9 mouse cellular contexts compared by ENCODE assay signal in the genomic region with DNA sequence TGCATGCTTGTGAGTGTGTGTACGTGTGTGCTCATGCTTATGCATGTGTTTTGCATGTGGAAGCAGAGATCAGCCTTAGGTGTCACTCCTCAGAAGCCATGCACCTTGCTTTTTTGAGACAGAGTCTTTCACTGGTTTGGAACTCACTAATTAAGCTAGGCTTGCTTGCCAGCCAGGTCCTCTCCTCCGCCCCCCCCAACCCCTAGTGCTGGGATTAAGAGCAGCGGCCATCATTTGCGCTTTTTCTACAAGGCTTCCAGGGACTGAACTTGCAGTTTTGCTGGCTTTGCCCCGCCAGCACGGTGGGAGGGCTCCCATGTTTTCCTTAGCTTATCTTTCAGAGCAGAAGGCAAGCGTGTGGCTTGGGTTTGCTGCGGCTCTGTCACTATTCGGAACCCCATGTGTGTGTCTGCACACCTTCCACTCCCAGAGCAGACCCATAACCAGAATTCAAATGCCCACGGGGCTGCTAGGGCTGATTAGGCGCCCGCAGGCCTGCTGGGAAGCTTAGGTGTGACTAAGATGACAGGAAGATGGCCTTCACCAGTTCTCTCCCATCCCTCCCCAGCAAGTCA. TPM values are rescaled to one million over a fixed set of nuclear protein-coding genes. Genes with fewer than 3 reads are reported as not detected.
A peak's percentile ranks its signal among the peaks of the same experiment; 100 is the strongest.
DNase-seq lines count a peak whose midpoint lies in the region; ATAC-seq and TF ChIP-seq lines count a peak whose summit lies in the region.
"Had no signal": no experiment of that assay in that cellular context is flagged by ENCODE, and none has a peak within 500 bp of the region (broad histone marks: within the 10 kb centered on the region; RNA-seq: fewer than 3 reads in every experiment).

No protein-coding gene starts in this region.

- H3K4me3 ChIP-seq in midbrain, embryonic 12.5 days: peak overlapping the region; percentile 20; the same call in 1 of the 2 replicates
- no peak overlapping the region for H3K4me3 ChIP-seq in midbrain, postnatal 0 days (ENCODE audit: low read depth, low read length)
- H3K4me3 ChIP-seq in limb, embryonic 12.5 days (replicated peaks): peak overlapping the region; percentile 4; the same call in 1 of the 2 replicates
- H3K4me3 ChIP-seq in neural tube, embryonic 13.5 days: no peak overlapping the region

- no peak for ATAC-seq in midbrain, embryonic 12.5 days (ENCODE audit: low FRiP score, low read depth)
- no peak for ATAC-seq in midbrain, postnatal 0 days (ENCODE audit: low FRiP score)
- no peak for ATAC-seq in limb, embryonic 12.5 days (ENCODE audit: insufficient number of reproducible peaks, insufficient read depth, low FRiP score, low TSS enrichment, low read depth)
- ATAC-seq in neural tube, embryonic 13.5 days (ENCODE audit: low read depth): no peak

- H3K27ac ChIP-seq in midbrain, embryonic 12.5 days (replicated peaks): peak overlapping the region; percentile 49
- no peak overlapping the region for H3K27ac ChIP-seq in midbrain, postnatal 0 days (ENCODE audit: low read depth, low read length)
- H3K27ac ChIP-seq in limb, embryonic 12.5 days: peak overlapping the region; percentile 78
- no peak overlapping the region for H3K27ac ChIP-seq in neural tube, embryonic 13.5 days (replicated peaks)

- H3K4me1 ChIP-seq in midbrain, embryonic 12.5 days: peaks cover 33% of the 10 kb centered on the region
- peaks cover 3% of the 10 kb centered on the region; the same call in 1 of the 2 replicates for H3K4me1 ChIP-seq in midbrain, postnatal 0 days (ENCODE audit: insufficient read depth, low read length)
- H3K4me1 ChIP-seq in limb, embryonic 12.5 days (replicated peaks): peaks cover 31% of the 10 kb centered on the region
- peaks cover 30% of the 10 kb centered on the region for H3K4me1 ChIP-seq in neural tube, embryonic 13.5 days (replicated peaks)

- TF ChIP-seq CTCF in midbrain, postnatal 0 days (IDR thresholded peaks at IDR 0.05): no peak

- no peaks in the 10 kb centered on the region for H3K9me3 ChIP-seq in midbrain, embryonic 12.5 days
- no peaks in the 10 kb centered on the region for H3K9me3 ChIP-seq in midbrain, postnatal 0 days (ENCODE audit: low read length)
- no peaks in the 10 kb centered on the region for H3K9me3 ChIP-seq in limb, embryonic 12.5 days
- H3K9me3 ChIP-seq in neural tube, embryonic 13.5 days: no peaks in the 10 kb centered on the region

- H3K36me3 ChIP-seq in midbrain, embryonic 12.5 days: no peaks in the 10 kb centered on the region
- no peaks in the 10 kb centered on the region for H3K36me3 ChIP-seq in midbrain, postnatal 0 days (ENCODE audit: insufficient read depth, low read length)
- no peaks in the 10 kb centered on the region for H3K36me3 ChIP-seq in limb, embryonic 12.5 days
- H3K36me3 ChIP-seq in neural tube, embryonic 13.5 days: no peaks in the 10 kb centered on the region

- DNase-seq in embryo, embryonic 10.5 days (ENCODE audit: low spot score): peak; percentile 41
- no peak for DNase-seq in embryo, embryonic 10 days (ENCODE audit: low spot score)
- no peak for DNase-seq in midbrain, postnatal 0 days (ENCODE audit: low spot score)
- DNase-seq in adrenal gland, adult (ENCODE audit: inconsistent age in 2 of 2, low spot score in 1 of 2): no peak
- DNase-seq in adrenal gland, adult 2 months: no peak
- DNase-seq: cerebellum, adult 18-20 months had no signal

- peaks cover 85% of the 10 kb centered on the region for H3K27me3 ChIP-seq in midbrain, embryonic 12.5 days
- peaks cover 32% of the 10 kb centered on the region for H3K27me3 ChIP-seq in midbrain, postnatal 0 days (ENCODE audit: insufficient read depth, low read length)
- H3K27me3 ChIP-seq in limb, embryonic 12.5 days: peaks cover 10% of the 10 kb centered on the region; the same call in 1 of the 2 replicates
- peaks cover 72% of the 10 kb centered on the region for H3K27me3 ChIP-seq in neural tube, embryonic 13.5 days

- 8% methylated on average over 12 of the region's 12 CpGs for WGBS in midbrain, embryonic 12.5 days
- 18% methylated on average over 12 of the region's 12 CpGs for WGBS in midbrain, postnatal 0 days
- WGBS in limb, embryonic 12.5 days: 8% methylated on average over 12 of the region's 12 CpGs
- 15% methylated on average over 12 of the region's 12 CpGs for WGBS in neural tube, embryonic 13.5 days

- H3K4me2 ChIP-seq in midbrain, embryonic 12.5 days (replicated peaks): peak overlapping the region; percentile 35
- H3K4me2 ChIP-seq in midbrain, postnatal 0 days (ENCODE audit: low read depth, low read length, poor library complexity, severe bottlenecking): no peak overlapping the region
- peak overlapping the region; percentile 48 for H3K4me2 ChIP-seq in limb, embryonic 12.5 days
- H3K4me2 ChIP-seq in neural tube, embryonic 13.5 days: 0 out of 2 replicates have a peak overlapping the region, but pooled peaks have one; percentile 6

- no peak overlapping the region; the same call in 1 of the 2 replicates for H3K9ac ChIP-seq in midbrain, embryonic 12.5 days (replicated peaks)
- no peak overlapping the region for H3K9ac ChIP-seq in midbrain, postnatal 0 days (replicated peaks; ENCODE audit: low read length, poor library complexity, severe bottlenecking)
- no peak overlapping the region for H3K9ac ChIP-seq in limb, embryonic 12.5 days (replicated peaks)
- H3K9ac ChIP-seq in neural tube, embryonic 13.5 days: no peak overlapping the region

RNA-seq across cellular contexts. Expression of gene Gadd45g, which starts 4.8 kb away (rescaled TPM):
- polyA plus RNA-seq in midbrain, embryonic 12.5 days (2016; fragmentation: Nextera tagmentation; extraction: Ambion mirVana): 333 and 354 TPM in 2 replicates
- total RNA-seq in midbrain, postnatal 0 days (2014; rRNA removed): 7.3 and 10.3 TPM in 2 replicates
- polyA plus RNA-seq in midbrain, postnatal 0 days (2015; fragmentation: Nextera tagmentation; extraction: Ambion mirVana): 20.4 and 23.3 TPM in 2 replicates
- 35.6 and 36.2 TPM in 2 replicates for polyA plus RNA-seq in limb, embryonic 12.5 days (2016; fragmentation: Nextera tagmentation; extraction: Ambion mirVana)
- polyA plus RNA-seq in neural tube, embryonic 13.5 days (2015; fragmentation: Nextera tagmentation; extraction: Ambion mirVana): 96.7 and 118 TPM in 2 replicates
- total RNA-seq in adrenal gland, adult 2 months (2021): 10 to 100 TPM; 41.0 to 57.6 TPM
- 20.8 and 30.2 TPM in 2 replicates for polyA plus RNA-seq in adrenal gland, adult 2 months (2012; rRNA removed)

RNA-seq across cellular contexts. Expression of gene Sema4d, which starts 48.1 kb away (rescaled TPM):
- 4.9 and 6.6 TPM in 2 replicates for polyA plus RNA-seq in midbrain, embryonic 12.5 days (2016; fragmentation: Nextera tagmentation; extraction: Ambion mirVana)
- 19.3 and 19.8 TPM in 2 replicates for total RNA-seq in midbrain, postnatal 0 days (2014; rRNA removed)
- polyA plus RNA-seq in midbrain, postnatal 0 days (2015; fragmentation: Nextera tagmentation; extraction: Ambion mirVana): 13.6 and 13.7 TPM in 2 replicates
- polyA plus RNA-seq in limb, embryonic 12.5 days (2016; fragmentation: Nextera tagmentation; extraction: Ambion mirVana): 5.4 and 5.8 TPM in 2 replicates
- 14.3 TPM in 2 replicates for polyA plus RNA-seq in neural tube, embryonic 13.5 days (2015; fragmentation: Nextera tagmentation; extraction: Ambion mirVana)
- total RNA-seq in adrenal gland, adult 2 months (2021): 10 to 100 TPM; 14.6 to 15.1 TPM
- 13.3 and 13.7 TPM in 2 replicates for polyA plus RNA-seq in adrenal gland, adult 2 months (2012; rRNA removed)

Comparison
In these comparisons a context has a peak if more than half of its experiments do, and no peak if none do; other contexts are left out.
1. H3K27ac ChIP-seq: peak in midbrain, embryonic 12.5 days (single experiment) and limb, embryonic 12.5 days (single experiment); none in midbrain, postnatal 0 days (single experiment) and neural tube, embryonic 13.5 days (single experiment).
2. H3K4me3 ChIP-seq: peak in midbrain, embryonic 12.5 days (single experiment) and limb, embryonic 12.5 days (single experiment); none in midbrain, postnatal 0 days (single experiment) and neural tube, embryonic 13.5 days (single experiment).